Mouse (Mus musculus): ENCODE data around the gene Trim65.
A peak's percentile ranks its signal among the peaks of the same experiment; 100 is the strongest.
"Not testable (repeated sequence)": the region's sequence is repeated elsewhere in the genome, so short reads cannot be mapped to it uniquely, and the experiment has no call there.

Trim65 gene

GRCm38 (mm10) chr11:116138468-116139138 lies 7.7 kb upstream of the Trim65 start, which contains the start of gene Mrpl38:
TSS of gene Mrpl38 (minus strand) at chr11:116138868.
- DNase-seq: peak; percentile 83 to 88

- DNase-seq: no peak
These were observed 7.2 kb upstream of the Trim65 start for GRCm38 (mm10) chr11:116138096-116138467.

- DNase-seq: no peak
These were observed 3.2 kb upstream of the Trim65 start for GRCm38 (mm10) chr11:116134171-116134570.

GRCm38 (mm10) chr11:116133497-116133896 lies 2.6 kb upstream of the Trim65 start:
- DNase-seq: no peak

GRCm38 (mm10) chr11:116132366-116133333 lies 1.7 kb upstream of the Trim65 start:
- DNase-seq: no peak

- DNase-seq: no peak
These were observed 632 bp upstream of the Trim65 start for GRCm38 (mm10) chr11:116131349-116132170.

- DNase-seq: peak; percentile 22 to 48
These were observed 888 bp downstream of the Trim65 start for GRCm38 (mm10) chr11:116129993-116130487.

- no peak for DNase-seq
These were observed 1.7 kb downstream of the Trim65 start for GRCm38 (mm10) chr11:116129091-116129790.

- DNase-seq: no peak
These were observed 2.9 kb downstream of the Trim65 start for GRCm38 (mm10) chr11:116127986-116128385.

GRCm38 (mm10) chr11:116127156-116127980 lies 3.6 kb downstream of the Trim65 start, which contains the start of gene Trim47:
TSS of gene Trim47 (minus strand) at chr11:116127210.
- DNase-seq: peak in 1 of 2 experiments; percentile 21

- no peak for DNase-seq
These were observed 4.7 kb downstream of the Trim65 start for GRCm38 (mm10) chr11:116126261-116126660.

GRCm38 (mm10) chr11:116121731-116122245 lies 9.1 kb downstream of the Trim65 start:
- not testable (repeated sequence) for DNase-seq

- DNase-seq: peak in 1 of 2 experiments; percentile 16
These were observed 13.1 kb downstream of the Trim65 start for GRCm38 (mm10) chr11:116117819-116118218.

- no peak for DNase-seq
These were observed 13.7 kb downstream of the Trim65 start for GRCm38 (mm10) chr11:116117241-116117640.

GRCm38 (mm10) chr11:116111611-116112203 lies 19.2 kb downstream of the Trim65 start:
- no peak for DNase-seq

- no peak for DNase-seq
These were observed 19.9 kb downstream of the Trim65 start for GRCm38 (mm10) chr11:116111067-116111466.

GRCm38 (mm10) chr11:116110540-116110939 lies 20.4 kb downstream of the Trim65 start:
- no peak for DNase-seq

- no peak for DNase-seq
These were observed 20.8 kb downstream of the Trim65 start for GRCm38 (mm10) chr11:116110131-116110530.

GRCm38 (mm10) chr11:116109441-116110081 lies 21.4 kb downstream of the Trim65 start:
- peak in 1 of 2 experiments; percentile 37 for DNase-seq
